Mouse (Mus musculus) G1E-ER4 (cell line): ENCODE measurements at regions not wholly inside any gene's neighbourhood (a gene's known extent, or its start where the extent isn't known, plus 50 kb on each side); places are given as distances from the start of the nearest gene placed in this dataset.

ENCODE experiments used
- GATA1 ChIP-seq: IDR thresholded peaks from one replicate; pipeline ENCODE4 v1.8.0; 2012; ENCODE audit warnings: low read length, inconsistent platforms

GRCm38 (mm10) chr6:127207308-127207707 lies 55.3 kb upstream of the Ccnd2 start:
- no peak for TF ChIP-seq GATA1

DNA sequence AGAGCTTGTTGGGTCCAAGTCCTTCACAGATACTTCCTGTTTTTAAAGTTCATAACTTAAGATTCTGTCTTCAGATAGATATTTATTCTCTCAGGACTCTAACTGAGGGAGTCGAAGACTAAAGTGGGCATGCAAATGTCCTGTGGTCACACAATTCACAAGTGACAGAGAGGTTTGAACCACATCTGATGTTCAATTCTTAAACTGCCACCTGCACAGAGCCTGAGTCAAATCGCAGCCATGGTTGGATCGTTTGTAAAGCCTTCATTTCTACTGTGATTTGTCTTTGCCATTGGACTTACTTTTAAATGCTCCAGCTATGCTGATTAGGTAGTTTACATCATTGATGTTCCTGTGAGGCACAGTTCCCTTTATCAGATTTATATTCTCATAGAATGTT lies 61.4 kb upstream of the Ccnd2 start:
- TF ChIP-seq GATA1 = no peak

DNA sequence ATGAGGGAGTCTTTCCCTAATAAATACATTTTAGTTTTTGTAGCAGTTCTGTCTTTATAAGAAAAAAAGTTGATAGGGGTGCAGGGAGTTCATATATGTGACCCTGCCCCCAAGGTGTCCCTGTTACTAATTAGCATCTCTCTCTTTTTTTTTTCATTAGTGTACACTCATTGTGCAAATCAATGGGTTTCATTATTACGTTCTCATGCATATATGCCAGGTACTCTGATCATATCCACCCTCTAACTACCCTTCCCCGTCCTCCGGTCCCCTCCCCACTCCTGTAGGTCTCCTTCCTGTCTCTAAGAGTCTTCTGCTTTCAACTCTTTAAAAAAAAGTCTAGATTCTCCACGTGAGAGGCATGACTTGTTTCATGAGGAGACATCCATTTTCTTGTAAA lies 63.9 kb upstream of the Ccnd2 start:
- no peak for TF ChIP-seq GATA1

DNA sequence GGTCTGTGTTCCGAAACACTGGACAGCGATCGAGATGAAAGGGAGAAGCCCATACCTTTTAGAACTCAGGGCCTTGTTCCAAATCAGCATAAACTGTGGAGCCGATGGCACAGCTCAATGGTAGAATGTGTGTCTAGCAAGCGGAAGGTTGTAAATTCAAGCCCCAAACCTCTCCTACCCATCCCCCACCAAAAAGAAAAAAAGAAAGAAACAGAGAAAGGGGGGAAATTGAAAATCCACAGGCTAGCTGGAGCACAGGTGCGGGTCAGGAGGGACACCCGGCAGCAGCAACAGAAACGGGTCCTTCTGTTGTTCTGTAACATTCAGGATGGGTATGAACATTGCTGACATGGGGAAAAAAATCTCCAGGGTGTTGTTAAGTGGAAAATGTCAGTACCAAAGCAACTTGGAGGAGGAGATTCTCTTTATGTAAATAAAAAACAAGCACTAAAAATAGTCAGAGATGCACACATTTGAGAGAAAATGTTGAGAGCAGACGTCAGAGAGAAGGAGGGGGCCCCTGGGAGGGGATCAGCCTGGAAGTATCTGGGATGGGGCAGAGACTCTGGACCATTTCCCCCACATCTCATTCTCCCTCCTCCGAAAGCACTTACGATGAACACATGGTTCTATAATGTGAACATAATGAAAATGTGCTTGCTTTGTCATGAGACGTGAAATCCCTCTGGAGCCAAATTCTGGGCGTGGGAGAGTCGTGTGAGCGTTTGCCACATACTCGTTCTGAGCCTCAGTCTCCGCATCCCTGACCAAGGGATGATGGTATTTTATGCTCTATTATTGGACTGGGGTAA lies 66.8 kb upstream of the Ccnd2 start:
- TF ChIP-seq GATA1 = no peak

DNA sequence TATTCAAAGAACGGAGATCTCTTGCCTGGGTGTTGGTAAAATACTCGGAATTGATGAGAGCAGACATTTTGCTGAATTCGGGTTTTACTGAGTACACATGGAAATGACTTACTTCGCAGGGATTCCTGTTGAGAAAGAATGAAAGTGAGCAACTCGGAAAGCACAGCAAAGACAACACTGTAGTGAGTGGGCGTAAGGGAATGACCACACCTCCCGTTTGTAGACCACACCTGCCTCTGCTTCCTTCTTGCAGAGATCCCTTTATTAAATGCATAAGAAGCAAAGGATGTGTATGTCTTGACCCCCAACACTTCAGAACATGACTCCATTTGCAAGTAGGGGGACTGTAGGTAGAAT lies 67.4 kb upstream of the Ccnd2 start:
- TF ChIP-seq GATA1 = no peak

DNA sequence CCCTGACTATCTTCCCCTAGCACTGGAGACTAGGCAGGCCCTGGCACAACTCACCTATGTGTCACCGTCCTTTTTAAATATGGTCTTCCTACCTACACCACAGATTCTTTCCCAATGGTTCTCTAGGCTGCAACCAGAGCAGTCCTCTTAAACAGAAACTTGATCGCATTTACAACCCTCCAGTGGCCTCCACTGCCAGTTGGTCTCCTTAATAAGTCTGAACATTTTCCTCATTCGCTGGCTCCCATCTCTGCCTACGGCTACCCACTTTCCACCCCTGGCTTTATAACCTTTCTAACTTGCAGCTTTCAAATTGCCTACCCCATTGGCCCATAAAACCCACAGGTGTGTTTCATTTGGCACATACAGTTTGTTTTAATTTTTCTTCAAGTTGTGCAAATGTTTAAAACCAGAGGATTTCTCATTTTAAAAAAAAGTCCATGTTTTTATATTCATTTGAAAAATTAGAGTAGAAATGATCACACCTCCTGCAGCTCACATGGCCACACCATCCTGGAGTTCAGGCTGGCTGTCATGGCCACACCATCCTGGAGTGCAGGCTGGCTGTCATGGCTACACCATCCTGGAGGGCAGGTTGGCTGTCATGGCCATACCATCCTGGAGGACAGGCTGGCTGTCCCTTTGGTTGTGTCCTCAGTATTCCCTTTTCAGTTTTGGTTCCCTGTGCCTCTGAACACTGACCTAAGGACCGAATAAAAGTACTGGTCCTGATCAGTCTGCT lies 74.4 kb upstream of the Ccnd2 start:
- no peak for TF ChIP-seq GATA1

GRCm38 (mm10) chr6:127236510-127237109 lies 84.6 kb upstream of the Ccnd2 start:
- TF ChIP-seq GATA1 = no peak

DNA sequence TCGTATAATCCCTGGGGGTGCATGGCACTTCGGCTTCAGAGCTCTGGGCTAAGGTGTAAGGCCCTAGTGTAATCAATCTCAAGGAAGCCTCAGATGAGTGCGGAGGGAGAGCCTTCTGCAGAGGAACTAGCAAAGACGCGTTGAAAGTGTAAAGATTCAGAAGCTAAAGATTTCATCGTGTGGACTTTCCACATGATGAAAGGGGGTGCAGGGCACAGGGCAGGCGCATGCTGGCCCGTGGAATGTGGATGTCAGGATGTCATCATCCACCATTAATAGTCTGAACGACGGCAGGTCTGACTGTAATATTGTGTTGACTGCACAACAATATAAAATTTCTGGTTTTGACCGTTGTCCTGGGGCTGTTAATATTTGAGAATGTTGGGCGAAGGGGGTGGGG lies 85.2 kb upstream of the Ccnd2 start:
- TF ChIP-seq GATA1 = no peak

- TF ChIP-seq GATA1 = no peak
Measured at GRCm38 (mm10) chr6:127239529-127240471, 87.8 kb upstream of the Ccnd2 start.

- no peak for TF ChIP-seq GATA1
Measured at GRCm38 (mm10) chr6:127240472-127241375, 88.7 kb upstream of the Ccnd2 start.

DNA sequence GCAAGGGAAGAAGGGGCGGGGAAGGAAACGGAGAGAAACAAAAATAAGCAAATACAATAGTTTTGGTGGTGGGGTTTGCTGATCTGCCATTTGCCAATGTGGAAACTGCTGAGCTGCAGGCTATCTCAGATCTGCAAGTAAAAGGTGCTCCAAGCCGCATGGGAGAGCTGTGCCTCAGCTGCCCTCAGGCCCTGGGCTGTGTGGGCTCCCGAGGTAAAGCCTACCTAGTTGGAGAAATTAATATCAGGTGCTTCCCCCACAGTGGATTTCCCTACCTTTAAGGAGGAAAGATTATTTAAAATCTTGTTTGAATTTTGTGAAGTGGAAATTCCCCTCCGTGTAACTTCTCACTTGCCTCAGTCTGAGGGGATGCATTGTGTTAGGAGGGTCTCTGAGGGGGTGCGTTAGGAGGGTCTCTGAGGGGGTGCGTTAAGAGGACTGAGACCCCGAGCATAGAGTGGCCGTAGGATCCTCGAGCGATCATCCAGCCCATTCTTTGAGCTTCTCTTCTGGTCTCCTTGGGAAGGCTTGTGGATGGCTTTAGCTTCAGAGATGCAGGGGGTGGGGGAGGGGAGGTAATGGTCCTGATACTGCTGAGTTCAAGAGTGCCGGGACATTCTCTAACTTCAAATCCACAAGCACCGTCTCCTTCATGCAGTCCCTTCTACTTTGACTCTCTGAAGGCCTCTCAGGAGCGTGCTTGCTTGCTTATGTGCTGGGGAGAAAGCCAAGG lies 89.9 kb upstream of the Ccnd2 start:
- no peak for TF ChIP-seq GATA1

DNA sequence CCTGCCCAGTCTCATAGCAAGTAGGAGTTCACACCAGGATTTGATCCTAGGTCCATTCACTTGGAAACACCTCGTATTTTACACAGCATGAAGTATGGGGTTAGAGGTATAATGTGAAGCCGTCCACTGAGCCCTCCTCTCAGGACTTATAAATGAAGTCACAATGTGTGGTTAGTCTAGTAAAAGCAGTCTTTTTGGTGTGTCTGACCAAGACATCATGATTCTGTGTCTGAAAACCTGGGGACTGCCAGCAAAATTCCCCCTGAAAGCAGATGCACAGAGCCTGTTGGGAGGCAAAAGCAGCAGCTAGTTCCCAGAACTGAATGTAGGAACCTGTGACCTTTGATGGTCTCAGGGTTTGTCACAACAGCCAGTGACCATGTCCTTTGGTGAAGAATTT lies 91.0 kb upstream of the Ccnd2 start:
- no peak for TF ChIP-seq GATA1

DNA sequence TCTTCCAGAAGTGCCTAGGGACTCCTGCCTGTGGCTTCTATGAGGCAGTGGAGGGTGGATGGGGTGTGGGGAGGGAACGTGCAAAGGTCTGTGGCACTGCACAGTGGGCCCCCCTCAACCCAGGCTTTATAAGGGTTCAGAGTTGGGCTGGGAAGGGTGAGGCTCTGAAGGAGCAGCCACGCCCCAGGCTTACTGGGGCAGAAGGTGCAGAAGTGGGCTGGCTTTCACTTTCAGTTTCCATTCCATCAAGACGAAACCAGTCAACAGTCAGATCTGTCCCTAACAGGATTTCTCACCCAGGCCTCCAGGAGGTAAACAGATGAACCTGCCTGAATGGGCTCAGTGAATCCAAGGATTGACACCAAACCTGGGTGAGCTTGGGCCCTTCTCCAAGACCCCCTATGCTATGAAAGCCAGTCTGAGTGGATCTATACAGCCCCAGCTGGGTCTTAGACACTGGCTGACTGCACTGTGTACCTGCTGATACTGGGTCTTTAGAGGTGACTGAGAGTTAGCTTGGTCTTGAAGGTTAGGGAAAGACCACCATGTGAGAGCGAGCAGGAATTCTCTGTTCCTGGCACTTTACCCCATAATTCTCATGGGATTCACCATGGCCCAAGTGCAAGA lies 93.9 kb upstream of the Ccnd2 start:
- TF ChIP-seq GATA1 = no peak
